Mouse (Mus musculus) neural tube, embryonic 12.5 days (tissue): ENCODE results near the gene Bglap2. TPM values are rescaled to one million over a fixed set of nuclear protein-coding genes. Genes with fewer than 3 reads are reported as not detected.
"Not testable (repeated sequence)": the region's sequence is repeated elsewhere in the genome, so short reads cannot be mapped to it uniquely, and the experiment has no call there.

ENCODE experiments used
- ATAC-seq: fragments of 200-750 bp; cut with Nextera tagmentation; 2 replicates; pipeline ENCODE4 v1.8.0; 2017; ENCODE audit warnings: low read depth, mild to moderate bottlenecking, moderate TSS enrichment, moderate library complexity; ENCODE audit not compliant: low FRiP score
- H3K27ac ChIP-seq: fragments of 300-500 bp; sonication (generic); 2 replicates; pipeline ENCODE4 v1.5.1; 2016
- H3K27me3 ChIP-seq: fragments of 300-500 bp; sonication (generic); replicated peaks from 2 replicates; pipeline ENCODE4 v1.6.1; 2016; ENCODE audit warnings: mild to moderate bottlenecking
- H3K36me3 ChIP-seq: fragments of 300-500 bp; sonication (generic); 2 replicates; pipeline ENCODE4 v1.6.1; 2016; ENCODE audit warnings: mild to moderate bottlenecking
- H3K4me1 ChIP-seq: fragments of 300-500 bp; sonication (generic); 2 replicates; pipeline ENCODE4 v1.6.1; 2016
- H3K4me2 ChIP-seq: fragments of 300-500 bp; sonication (generic); replicated peaks from 2 replicates; pipeline ENCODE4 v1.6.1; 2016; ENCODE audit warnings: mild to moderate bottlenecking
- H3K4me3 ChIP-seq: fragments of 300-500 bp; sonication (generic); 2 replicates; pipeline ENCODE4 v1.5.1; 2016
- H3K9ac ChIP-seq: fragments of 300-500 bp; sonication (generic); 2 replicates; pipeline ENCODE4 v1.6.1; 2016; ENCODE audit warnings: mild to moderate bottlenecking
- H3K9me3 ChIP-seq: fragments of 300-500 bp; sonication (generic); 2 replicates; pipeline ENCODE4 v1.6.1; 2016; ENCODE audit warnings: mild to moderate bottlenecking
- WGBS: fragments of 180-500 bp; shearing (Covaris S2); methylation state at CpG from one replicate; pipeline ENCODE4 v1.1.7; 2016; 5-methylcytosine and 5-hydroxymethylcytosine counted together
- polyA plus RNA-seq: library from polyadenylated mRNA; unstranded; fragments of >200 nt; fragmentation: Nextera tagmentation; extraction: Ambion mirVana; gene quantifications from 2 replicates; pipeline ENCODE4 v1.2.1, GENCODE M21; 2016

The Bglap2 gene
- polyA plus RNA-seq, 1 experiment from 2014 or later = not detected

GRCm38 (mm10) chr3:88409741-88410644 is 31.5 kb upstream of the Bglap2 start, which contains the start of gene Pmf1:
TSS of gene Pmf1 (minus strand) at chr3:88410331.
- WGBS = under 1% methylated on average over 54 of the region's 54 CpGs
- H3K36me3 ChIP-seq = peaks cover 25% of the 10 kb centered on the region
- H3K9me3 ChIP-seq = no peaks in the 10 kb centered on the region
- peak within 1 kb of the TSS; percentile 84 for H3K9ac ChIP-seq
- H3K4me3 ChIP-seq = peak within 1 kb of the TSS; percentile 70
- H3K27me3 ChIP-seq = no peaks in the 10 kb centered on the region
- H3K27ac ChIP-seq = peak within 1 kb of the TSS; percentile 70; the same call in 1 of the 2 replicates
- peak within 1 kb of the TSS; percentile 72 for H3K4me2 ChIP-seq
- peaks cover 20% of the 10 kb centered on the region for H3K4me1 ChIP-seq
- peak; percentile 93 for ATAC-seq

GRCm38 (mm10) chr3:88408953-88409352 is 30.5 kb upstream of the Bglap2 start:
- Histone ChIP-seq H3K27ac (no peak overlapping the region), H3K4me3 (peak overlapping the region; percentile 70; the same call in 1 of the 2 replicates), H3K9me3 (no peaks in the 10 kb centered on the region), H3K4me1 (peaks cover 20% of the 10 kb centered on the region), H3K4me2 (peak overlapping the region; percentile 72), H3K9ac (peak overlapping the region; percentile 84; the same call in 1 of the 2 replicates), H3K27me3 (no peaks in the 10 kb centered on the region), H3K36me3 (peaks cover 23% of the 10 kb centered on the region)
- WGBS = 64% methylated on average over 5 of the region's 5 CpGs
- no peak for ATAC-seq

- H3K27me3 ChIP-seq = no peaks in the 10 kb centered on the region
- H3K27ac ChIP-seq = no peak overlapping the region
- 58% methylated on average over 7 of the region's 7 CpGs for WGBS
- peaks cover 20% of the 10 kb centered on the region for H3K4me1 ChIP-seq
- no peak for ATAC-seq
- H3K36me3 ChIP-seq = peaks cover 10% of the 10 kb centered on the region
- no peak overlapping the region for H3K9ac ChIP-seq
- H3K9me3 ChIP-seq = no peaks in the 10 kb centered on the region
- no peak overlapping the region for H3K4me2 ChIP-seq
- H3K4me3 ChIP-seq = no peak overlapping the region
Observed at GRCm38 (mm10) chr3:88407529-88407928, 29.0 kb upstream of the Bglap2 start.

GRCm38 (mm10) chr3:88407090-88407489 is 28.6 kb upstream of the Bglap2 start:
- no peak overlapping the region for H3K27ac ChIP-seq
- H3K9me3 ChIP-seq = no peaks in the 10 kb centered on the region
- 1% methylated on average over 2 of the region's 2 CpGs for WGBS
- H3K36me3 ChIP-seq = peaks cover 6% of the 10 kb centered on the region
- no peak overlapping the region for H3K9ac ChIP-seq
- ATAC-seq = no peak
- H3K27me3 ChIP-seq = no peaks in the 10 kb centered on the region
- H3K4me3 ChIP-seq = no peak overlapping the region
- peaks cover 20% of the 10 kb centered on the region for H3K4me1 ChIP-seq
- H3K4me2 ChIP-seq = no peak overlapping the region

GRCm38 (mm10) chr3:88403522-88404230 is 25.2 kb upstream of the Bglap2 start:
- Histone ChIP-seq H3K4me3 (no peak overlapping the region), H3K27me3 (no peaks in the 10 kb centered on the region), H3K9me3 (no peaks in the 10 kb centered on the region), H3K27ac (no peak overlapping the region), H3K9ac (no peak overlapping the region), H3K4me1 (peaks cover 9% of the 10 kb centered on the region), H3K36me3 (no peaks in the 10 kb centered on the region), H3K4me2 (no peak overlapping the region)
- no peak for ATAC-seq
- WGBS = 95% methylated on average over 10 of the region's 10 CpGs

- no peak overlapping the region for H3K4me2 ChIP-seq
- no peak overlapping the region for H3K27ac ChIP-seq
- no peaks in the 10 kb centered on the region for H3K27me3 ChIP-seq
- no peak overlapping the region for H3K9ac ChIP-seq
- ATAC-seq = no peak
- WGBS = 85% methylated on average over 2 of the region's 2 CpGs
- H3K9me3 ChIP-seq = no peaks in the 10 kb centered on the region
- H3K4me1 ChIP-seq = 0 out of 2 replicates have a peak, but pooled peaks cover 4% of the 10 kb centered on the region
- peaks cover 13% of the 10 kb centered on the region for H3K36me3 ChIP-seq
- no peak overlapping the region for H3K4me3 ChIP-seq
Observed at GRCm38 (mm10) chr3:88398666-88399065, 20.2 kb upstream of the Bglap2 start.

- no peak for ATAC-seq
- peaks cover 15% of the 10 kb centered on the region for H3K36me3 ChIP-seq
- no peaks in the 10 kb centered on the region for H3K9me3 ChIP-seq
- no peak overlapping the region for H3K4me2 ChIP-seq
- H3K4me3 ChIP-seq = no peak overlapping the region
- no peak overlapping the region for H3K9ac ChIP-seq
- H3K4me1 ChIP-seq = 0 out of 2 replicates have a peak, but pooled peaks cover 4% of the 10 kb centered on the region
- H3K27ac ChIP-seq = no peak overlapping the region
- 94% methylated on average over 8 of the region's 8 CpGs for WGBS
- H3K27me3 ChIP-seq = no peaks in the 10 kb centered on the region
Observed at GRCm38 (mm10) chr3:88395742-88396141, 17.2 kb upstream of the Bglap2 start.

GRCm38 (mm10) chr3:88395288-88395687 is 16.8 kb upstream of the Bglap2 start:
- no peak overlapping the region for H3K27ac ChIP-seq
- H3K9me3 ChIP-seq = no peaks in the 10 kb centered on the region
- WGBS = 92% methylated on average over 6 of the region's 6 CpGs
- ATAC-seq = no peak
- 0 out of 2 replicates have a peak, but pooled peaks cover 4% of the 10 kb centered on the region for H3K4me1 ChIP-seq
- H3K9ac ChIP-seq = no peak overlapping the region
- H3K27me3 ChIP-seq = no peaks in the 10 kb centered on the region
- H3K4me2 ChIP-seq = no peak overlapping the region
- no peak overlapping the region for H3K4me3 ChIP-seq
- peaks cover 15% of the 10 kb centered on the region for H3K36me3 ChIP-seq

- Histone ChIP-seq H3K27ac (no peak overlapping the region), H3K4me3 (no peak overlapping the region), H3K4me1 (0 out of 2 replicates have a peak, but pooled peaks cover 3% of the 10 kb centered on the region), H3K36me3 (peaks cover 15% of the 10 kb centered on the region), H3K4me2 (no peak overlapping the region), H3K9me3 (no peaks in the 10 kb centered on the region), H3K9ac (no peak overlapping the region), H3K27me3 (no peaks in the 10 kb centered on the region)
- 88% methylated on average over 9 of the region's 9 CpGs for WGBS
- ATAC-seq = no peak
Observed at GRCm38 (mm10) chr3:88393776-88394375, 15.4 kb upstream of the Bglap2 start.

GRCm38 (mm10) chr3:88384364-88384763 is 5.9 kb upstream of the Bglap2 start, which contains the start of gene Bglap:
TSS of gene Bglap (minus strand) at chr3:88384464.
- H3K9me3 ChIP-seq = no peaks in the 10 kb centered on the region
- no peaks in the 10 kb centered on the region for H3K27me3 ChIP-seq
- H3K4me3 ChIP-seq = no peak within 1 kb of the TSS
- H3K4me1 ChIP-seq = peaks cover 6% of the 10 kb centered on the region; the same call in 1 of the 2 replicates
- no peak for ATAC-seq
- no peak within 1 kb of the TSS for H3K9ac ChIP-seq
- H3K36me3 ChIP-seq = no peaks in the 10 kb centered on the region
- no peak within 1 kb of the TSS for H3K4me2 ChIP-seq
- 77% methylated on average over 5 of the region's 5 CpGs for WGBS
- no peak within 1 kb of the TSS for H3K27ac ChIP-seq

- not testable (repeated sequence) for H3K36me3 ChIP-seq, H3K4me1 ChIP-seq, H3K27ac ChIP-seq, H3K9ac ChIP-seq, H3K4me2 ChIP-seq, H3K27me3 ChIP-seq, H3K9me3 ChIP-seq, H3K4me3 ChIP-seq
- WGBS = 46% methylated on average over 3 of the region's 7 CpGs
- peak; percentile 54 for ATAC-seq
Observed at GRCm38 (mm10) chr3:88382383-88382782, 3.9 kb upstream of the Bglap2 start.
